Mouse (Mus musculus) midbrain, embryonic 10.5 days (tissue): ENCODE measurements around the gene Fmr1. TPM values are rescaled to one million over a fixed set of nuclear protein-coding genes. Genes with fewer than 3 reads are reported as not detected.

ENCODE experiments used
- polyA plus RNA-seq: library from polyadenylated mRNA; unstranded; fragments of >200 nt; fragmentation: Nextera tagmentation; extraction: Ambion mirVana; gene quantifications from 2 replicates; pipeline ENCODE4 v1.2.1, GENCODE M21; 2016

The Fmr1 gene
- polyA plus RNA-seq, 1 experiment from 2014 or later: 58.0 TPM

Other genes with a start within 250 kb of the Fmr1 start
- 0.20 and 0.48 TPM in 2 replicates for gene Fmr1nb, start 83.3 kb downstream of the Fmr1 start, polyA plus RNA-seq
- 2.1 and 2.6 TPM in 2 replicates for gene Gm14698, start 142.6 kb downstream of the Fmr1 start, polyA plus RNA-seq
- not detected in 2 replicates for gene Gm6812, start 214.5 kb downstream of the Fmr1 start, polyA plus RNA-seq